Mouse (Mus musculus) intestine, embryonic 15.5 days (tissue): Measurements from ENCODE around the gene Crim1. TPM values are rescaled to one million over a fixed set of nuclear protein-coding genes. Genes with fewer than 3 reads are reported as not detected.
A peak's percentile ranks its signal among the peaks of the same experiment; 100 is the strongest.
"Not testable (repeated sequence)": the region's sequence is repeated elsewhere in the genome, so short reads cannot be mapped to it uniquely, and the experiment has no call there.

ENCODE experiments used
- ATAC-seq: fragments of 200-750 bp; cut with Nextera tagmentation; 2 replicates; pipeline ENCODE4 v1.8.0; 2017; ENCODE audit warnings: moderate TSS enrichment, moderate library complexity
- H3K27ac ChIP-seq: fragments of 300-500 bp; sonication (generic); 2 replicates; pipeline ENCODE4 v1.5.1; 2015; ENCODE audit warnings: mild to moderate bottlenecking, inconsistent platforms
- H3K27me3 ChIP-seq: fragments of 300-500 bp; sonication (generic); replicated peaks from 2 replicates; pipeline ENCODE4 v1.6.1; 2015; ENCODE audit warnings: inconsistent platforms
- H3K36me3 ChIP-seq: fragments of 300-500 bp; sonication (generic); 2 replicates; pipeline ENCODE4 v1.6.1; 2015; ENCODE audit warnings: inconsistent platforms
- H3K4me1 ChIP-seq: fragments of 300-500 bp; sonication (generic); replicated peaks from 2 replicates; pipeline ENCODE4 v1.6.1; 2015; ENCODE audit warnings: inconsistent platforms
- H3K4me2 ChIP-seq: fragments of 300-500 bp; sonication (generic); replicated peaks from 2 replicates; pipeline ENCODE4 v1.6.1; 2015; ENCODE audit warnings: mild to moderate bottlenecking, inconsistent platforms
- H3K4me3 ChIP-seq: fragments of 300-500 bp; sonication (generic); replicated peaks from 2 replicates; pipeline ENCODE4 v1.5.1; 2015; ENCODE audit warnings: inconsistent platforms
- H3K9ac ChIP-seq: fragments of 300-500 bp; sonication (generic); 2 replicates; pipeline ENCODE4 v1.6.1; 2015; ENCODE audit warnings: inconsistent platforms
- H3K9me3 ChIP-seq: fragments of 300-500 bp; sonication (generic); 2 replicates; pipeline ENCODE4 v1.6.1; 2016; ENCODE audit warnings: inconsistent platforms
- WGBS: fragments of 180-500 bp; shearing (Covaris S2); methylation state at CpG from one replicate; pipeline ENCODE4 v1.1.7; 2015; 5-methylcytosine and 5-hydroxymethylcytosine counted together
- polyA plus RNA-seq: library from polyadenylated mRNA; unstranded; fragments of >200 nt; fragmentation: Nextera tagmentation; extraction: Ambion mirVana; gene quantifications from 2 replicates; pipeline ENCODE4 v1.2.1, GENCODE M21; 2015

Gene Crim1
- polyA plus RNA-seq, 1 experiment from 2014 or later = 5.9 TPM

GRCm38 (mm10) chr17:78240161-78240560 lies 40.1 kb downstream of the Crim1 start:
- no peak for ATAC-seq
- 95% methylated on average over 4 of the region's 4 CpGs for WGBS

GRCm38 (mm10) chr17:78241238-78241637 lies 41.2 kb downstream of the Crim1 start:
- 58% methylated on average over 7 of the region's 7 CpGs for WGBS
- peak; percentile 23; the same call in 1 of the 2 replicates for ATAC-seq

More at GRCm38 (mm10) chr17:78240161-78240560, 40.1 kb downstream of the Crim1 start:
- no peak overlapping the region for H3K4me3 ChIP-seq
- H3K36me3 ChIP-seq = no peaks in the 10 kb centered on the region
- H3K9ac ChIP-seq = no peak overlapping the region
- H3K4me1 ChIP-seq = no peaks in the 10 kb centered on the region
- no peaks in the 10 kb centered on the region for H3K9me3 ChIP-seq
- H3K27ac ChIP-seq = no peak overlapping the region
- H3K4me2 ChIP-seq = no peak overlapping the region
- no peaks in the 10 kb centered on the region for H3K27me3 ChIP-seq

GRCm38 (mm10) chr17:78244752-78245151 lies 44.7 kb downstream of the Crim1 start:
- WGBS = 69% methylated on average over 6 of the region's 6 CpGs
- Histone ChIP-seq H3K4me3 (no peak overlapping the region), H3K27me3 (no peaks in the 10 kb centered on the region), H3K4me2 (no peak overlapping the region), H3K9me3 (no peaks in the 10 kb centered on the region), H3K27ac (no peak overlapping the region), H3K4me1 (peaks cover 17% of the 10 kb centered on the region; the same call in 1 of the 2 replicates), H3K36me3 (no peaks in the 10 kb centered on the region), H3K9ac (no peak overlapping the region)
- ATAC-seq = no peak

More at GRCm38 (mm10) chr17:78241238-78241637, 41.2 kb downstream of the Crim1 start:
- H3K27me3 ChIP-seq = no peaks in the 10 kb centered on the region
- H3K9me3 ChIP-seq = no peaks in the 10 kb centered on the region
- peaks cover 5% of the 10 kb centered on the region; the same call in 1 of the 2 replicates for H3K4me1 ChIP-seq
- no peak overlapping the region for H3K4me2 ChIP-seq
- no peaks in the 10 kb centered on the region for H3K36me3 ChIP-seq
- H3K9ac ChIP-seq = no peak overlapping the region
- H3K27ac ChIP-seq = no peak overlapping the region
- no peak overlapping the region for H3K4me3 ChIP-seq

- Histone ChIP-seq H3K9me3 (no peaks in the 10 kb centered on the region), H3K4me1 (peaks cover 17% of the 10 kb centered on the region; the same call in 1 of the 2 replicates), H3K36me3 (no peaks in the 10 kb centered on the region), H3K4me3 (no peak overlapping the region), H3K27me3 (no peaks in the 10 kb centered on the region), H3K4me2 (no peak overlapping the region), H3K27ac (no peak overlapping the region), H3K9ac (no peak overlapping the region)
- WGBS = 52% methylated on average over 4 of the region's 4 CpGs
- ATAC-seq = no peak
Measured at GRCm38 (mm10) chr17:78245444-78245843, 45.4 kb downstream of the Crim1 start.

GRCm38 (mm10) chr17:78246634-78247383 lies 46.8 kb downstream of the Crim1 start:
- Histone ChIP-seq H3K36me3 (no peaks in the 10 kb centered on the region), H3K9me3 (no peaks in the 10 kb centered on the region), H3K4me3 (no peak overlapping the region), H3K27ac (no peak overlapping the region), H3K9ac (no peak overlapping the region), H3K4me1 (peaks cover 20% of the 10 kb centered on the region; the same call in 1 of the 2 replicates), H3K4me2 (no peak overlapping the region), H3K27me3 (no peaks in the 10 kb centered on the region)
- 65% methylated on average over 11 of the region's 11 CpGs for WGBS
- no peak for ATAC-seq

- ATAC-seq = no peak
- WGBS = 56% methylated on average over 5 of the region's 5 CpGs
- Histone ChIP-seq H3K27ac (no peak overlapping the region), H3K36me3 (no peaks in the 10 kb centered on the region), H3K9me3 (no peaks in the 10 kb centered on the region), H3K27me3 (no peaks in the 10 kb centered on the region), H3K4me3 (no peak overlapping the region), H3K4me1 (peaks cover 20% of the 10 kb centered on the region; the same call in 1 of the 2 replicates), H3K4me2 (no peak overlapping the region), H3K9ac (no peak overlapping the region)
Measured at GRCm38 (mm10) chr17:78248197-78248596, 48.1 kb downstream of the Crim1 start.

GRCm38 (mm10) chr17:78248943-78249342 lies 48.9 kb downstream of the Crim1 start:
- ATAC-seq = no peak
- no peaks in the 10 kb centered on the region for H3K36me3 ChIP-seq
- no peak overlapping the region for H3K4me2 ChIP-seq
- peaks cover 20% of the 10 kb centered on the region; the same call in 1 of the 2 replicates for H3K4me1 ChIP-seq
- H3K4me3 ChIP-seq = no peak overlapping the region
- no peaks in the 10 kb centered on the region for H3K9me3 ChIP-seq
- H3K9ac ChIP-seq = no peak overlapping the region
- no peak overlapping the region for H3K27ac ChIP-seq
- no peaks in the 10 kb centered on the region for H3K27me3 ChIP-seq
- 21% methylated on average over 3 of the region's 3 CpGs for WGBS

GRCm38 (mm10) chr17:78250149-78250938 lies 50.3 kb downstream of the Crim1 start:
- WGBS = 61% methylated on average over 14 of the region's 14 CpGs
- Histone ChIP-seq H3K27me3 (no peaks in the 10 kb centered on the region), H3K4me1 (peaks cover 23% of the 10 kb centered on the region; the same call in 1 of the 2 replicates), H3K36me3 (no peaks in the 10 kb centered on the region), H3K9ac (no peak overlapping the region), H3K9me3 (no peaks in the 10 kb centered on the region), H3K27ac (no peak overlapping the region), H3K4me2 (no peak overlapping the region), H3K4me3 (no peak overlapping the region)
- ATAC-seq = no peak

- not testable (repeated sequence) for H3K4me3 ChIP-seq, H3K9me3 ChIP-seq, H3K4me2 ChIP-seq, H3K27me3 ChIP-seq, ATAC-seq, H3K9ac ChIP-seq, H3K36me3 ChIP-seq, H3K27ac ChIP-seq
- 87% methylated on average over 2 of the region's 2 CpGs for WGBS
- 0 out of 2 replicates have a peak, but pooled peaks cover 14% of the 10 kb centered on the region for H3K4me1 ChIP-seq
Measured at GRCm38 (mm10) chr17:78253587-78253986, 53.5 kb downstream of the Crim1 start.

- Histone ChIP-seq H3K4me1 (0 out of 2 replicates have a peak, but pooled peaks cover 9% of the 10 kb centered on the region), H3K36me3 (no peaks in the 10 kb centered on the region), H3K4me3 (no peak overlapping the region), H3K9ac (no peak overlapping the region), H3K27ac (no peak overlapping the region), H3K4me2 (no peak overlapping the region), H3K27me3 (no peaks in the 10 kb centered on the region), H3K9me3 (no peaks in the 10 kb centered on the region)
- ATAC-seq = no peak
- 63% methylated on average over 8 of the region's 8 CpGs for WGBS
Measured at GRCm38 (mm10) chr17:78254256-78254655, 54.2 kb downstream of the Crim1 start.

GRCm38 (mm10) chr17:78255711-78256110 lies 55.7 kb downstream of the Crim1 start:
- H3K4me1 ChIP-seq = 0 out of 2 replicates have a peak, but pooled peaks cover 4% of the 10 kb centered on the region
- H3K27ac ChIP-seq = no peak overlapping the region
- H3K9ac ChIP-seq = no peak overlapping the region
- 91% methylated on average over 9 of the region's 9 CpGs for WGBS
- H3K27me3 ChIP-seq = no peaks in the 10 kb centered on the region
- H3K9me3 ChIP-seq = no peaks in the 10 kb centered on the region
- H3K36me3 ChIP-seq = no peaks in the 10 kb centered on the region
- peak; percentile 60; the same call in 1 of the 2 replicates for ATAC-seq
- H3K4me2 ChIP-seq = no peak overlapping the region
- no peak overlapping the region for H3K4me3 ChIP-seq

GRCm38 (mm10) chr17:78256534-78256933 lies 56.5 kb downstream of the Crim1 start:
- peak; percentile 72 for ATAC-seq

More at GRCm38 (mm10) chr17:78256534-78256933, 56.5 kb downstream of the Crim1 start:
- Histone ChIP-seq H3K27ac (no peak overlapping the region), H3K9me3 (no peaks in the 10 kb centered on the region), H3K9ac (no peak overlapping the region), H3K4me2 (no peak overlapping the region), H3K36me3 (no peaks in the 10 kb centered on the region), H3K4me3 (no peak overlapping the region), H3K4me1 (0 out of 2 replicates have a peak, but pooled peaks cover 4% of the 10 kb centered on the region), H3K27me3 (no peaks in the 10 kb centered on the region)
- WGBS = 65% methylated on average over 8 of the region's 8 CpGs
